Mouse (Mus musculus): ENCODE data around the gene Ssbp2.

- TF ChIP-seq CTCF (IDR thresholded peaks at IDR 0.05; ENCODE audit: low read depth): no peak
- TF ChIP-seq EP300 (IDR thresholded peaks at IDR 0.05; ENCODE audit: low read depth): no peak
These were observed 104.0 kb downstream of the Ssbp2 start for GRCm38 (mm10) chr13:91564047-91564446.
